Mouse (Mus musculus) layer of hippocampus, adult 2 months (tissue): Measurements from ENCODE around the gene Nipa1. TPM values are rescaled to one million over a fixed set of nuclear protein-coding genes. Genes with fewer than 3 reads are reported as not detected.

Experiments
- DNase-seq, 2 experiments: peaks; one replicate each; pipeline ENCODE4 v3.0.0; 2022; ENCODE audit warnings: low spot score in 2 of 2
- H3K27ac ChIP-seq: fragments of 200-600 bp; 2 replicates; pipeline ENCODE4 v1.8.1; 2022
- H3K4me3 ChIP-seq: fragments of 200-600 bp; 2 replicates; pipeline ENCODE4 v1.8.1; 2022; ENCODE audit warnings: mild to moderate bottlenecking
- CTCF ChIP-seq: fragments of 200-600 bp; conservative IDR thresholded peaks from 2 replicates; pipeline ENCODE4 v1.8.1; 2022; ENCODE audit warnings: antibody characterized with exemption, mild to moderate bottlenecking, moderate library complexity
- long read RNA-seq, 2 experiments: library from polyadenylated mRNA; stranded (forward); transcript quantifications; one replicate each; pipeline ENCODE4 v2.0.0; 2021; ENCODE audit warnings: borderline mapping rate in 2 of 2
- total RNA-seq, 2 experiments: library from RNA; stranded (reverse); gene quantifications; 2 replicates each; pipeline ENCODE4 v1.2.3; 2021

Gene Nipa1
- total RNA-seq: 10 to 100 TPM; 56.6 to 59.1 TPM
- long read RNA-seq, experiment 1, transcript Nipa1-201 (5 exons, 3,183 nt): major isoform, 34 of 44 reads
- long read RNA-seq, experiment 1, partial matches to known transcripts: 0 of 44 reads
- long read RNA-seq, experiment 1, other reads (novel, unspliced or antisense): 10 of 44 reads
- long read RNA-seq, experiment 2, transcript Nipa1-201 (5 exons, 3,183 nt): major isoform, 32 of 48 reads
- long read RNA-seq, experiment 2, partial matches to known transcripts: 0 of 48 reads
- long read RNA-seq, experiment 2, other reads (novel, unspliced or antisense): 16 of 48 reads

DNA sequence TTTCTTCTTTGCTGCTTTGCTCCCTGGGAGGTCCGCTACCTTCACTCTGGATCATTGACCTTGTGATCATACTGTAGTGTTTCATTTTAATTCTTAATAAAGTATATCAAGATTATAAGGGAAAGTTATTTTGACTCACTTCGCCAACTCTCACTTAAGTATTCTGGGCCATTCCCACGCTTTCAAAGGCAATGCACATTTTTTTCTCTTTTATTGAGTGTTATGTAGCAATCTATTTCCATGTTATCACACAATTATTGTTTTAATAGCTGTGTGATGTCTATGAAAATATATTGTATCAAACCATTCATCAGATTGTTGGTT lies at the start of gene Nipa1:
Gene Nipa1, minus strand, starts transcription at position 25 of the 324 bp plus-strand sequence.
- no peak for DNase-seq
- Histone ChIP-seq H3K27ac (peak within 1 kb of the TSS; percentile 98), H3K4me3 (peak within 1 kb of the TSS; percentile 95)
- TF ChIP-seq CTCF: no peak

DNA sequence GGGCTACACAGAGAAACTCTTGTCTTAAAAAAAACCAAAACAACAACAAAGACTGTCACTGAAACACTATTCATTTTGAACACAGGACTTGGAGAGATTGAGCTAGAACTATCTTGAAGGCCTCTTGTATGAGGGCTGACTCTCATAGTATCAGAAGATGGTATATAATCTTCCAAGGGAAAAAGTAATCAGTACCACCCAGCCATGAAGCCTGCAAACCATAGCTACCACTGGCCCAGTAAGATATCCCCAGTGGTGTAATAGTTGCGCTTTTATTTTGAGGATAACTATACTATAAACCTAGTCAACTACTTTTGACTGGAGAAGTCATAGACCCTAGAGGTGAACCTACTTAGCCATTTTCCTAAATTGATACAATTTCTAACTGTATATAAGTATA lies 46.9 kb upstream of the Nipa1 start:
- Histone ChIP-seq H3K4me3 (no peak overlapping the region), H3K27ac (no peak overlapping the region)
- no peak for TF ChIP-seq CTCF
- DNase-seq: no peak

DNA sequence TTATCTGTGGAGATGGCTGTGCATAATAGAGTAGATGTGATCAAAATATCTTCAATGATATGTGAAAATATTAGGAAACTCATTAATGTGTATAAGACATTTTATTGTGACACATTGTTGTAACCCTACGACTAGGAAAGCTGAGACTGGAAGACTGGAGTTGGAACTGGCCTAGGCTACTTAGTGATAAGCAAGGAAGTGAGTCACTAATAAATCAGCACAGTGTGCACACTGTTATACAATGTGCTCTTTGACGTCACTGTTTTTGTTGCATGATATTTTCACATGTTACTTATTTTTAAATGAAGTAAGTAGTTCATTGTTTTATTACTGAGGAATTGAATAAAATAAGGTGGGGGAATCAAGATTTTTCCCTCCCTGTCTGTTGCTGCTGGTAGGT lies 46.4 kb upstream of the Nipa1 start:
- TF ChIP-seq CTCF: no peak
- H3K4me3 ChIP-seq: no peak overlapping the region
- DNase-seq: no peak
- peak overlapping the region; percentile 24; the same call in 1 of the 2 replicates for H3K27ac ChIP-seq

DNA sequence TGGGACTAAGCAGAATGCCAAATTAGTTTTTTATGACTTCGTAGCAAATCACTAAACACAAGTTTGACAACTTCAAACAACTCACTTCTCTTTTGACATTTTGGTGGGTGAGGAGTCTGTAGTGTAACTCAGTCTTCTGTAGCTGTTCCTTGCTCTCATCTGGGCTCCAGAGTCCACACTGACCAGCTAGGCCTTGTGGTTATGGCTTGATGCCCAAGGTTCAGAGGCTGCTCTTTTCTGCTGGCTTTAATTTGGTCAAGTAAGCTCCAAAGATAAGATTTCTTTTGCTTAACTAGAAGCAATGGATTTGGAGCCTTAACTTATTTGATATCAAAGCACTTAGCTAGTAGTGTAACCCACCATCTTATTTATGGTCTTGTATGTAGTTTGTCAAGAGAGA lies 45.1 kb upstream of the Nipa1 start:
- no peak for TF ChIP-seq CTCF
- DNase-seq: no peak
- Histone ChIP-seq H3K27ac (peak overlapping the region; percentile 19; the same call in 1 of the 2 replicates), H3K4me3 (no peak overlapping the region)

DNA sequence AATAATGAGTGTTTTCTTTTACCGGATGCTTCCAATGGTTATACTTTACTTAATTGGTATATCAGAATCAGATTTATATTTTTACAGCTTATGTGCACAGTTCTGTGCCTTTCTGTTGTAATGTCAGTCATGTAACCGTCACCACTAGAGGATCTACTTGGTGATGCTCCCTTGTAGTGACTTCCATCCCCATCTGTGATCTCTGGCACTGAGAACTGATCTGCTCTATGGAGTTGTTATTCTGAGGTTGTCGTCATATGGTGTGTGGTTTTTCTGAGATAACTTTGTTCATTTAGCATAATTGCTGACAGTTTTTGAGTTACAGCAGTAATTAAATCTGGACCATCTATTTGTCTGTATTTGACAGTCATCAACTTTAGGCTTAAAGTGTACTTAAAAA lies 35.6 kb upstream of the Nipa1 start:
- Histone ChIP-seq H3K4me3 (peak overlapping the region; percentile 13; the same call in 1 of the 2 replicates), H3K27ac (peak overlapping the region; percentile 62; the same call in 1 of the 2 replicates)
- peak; percentile 42 to 79 for DNase-seq
- peak; percentile 40 for TF ChIP-seq CTCF

DNA sequence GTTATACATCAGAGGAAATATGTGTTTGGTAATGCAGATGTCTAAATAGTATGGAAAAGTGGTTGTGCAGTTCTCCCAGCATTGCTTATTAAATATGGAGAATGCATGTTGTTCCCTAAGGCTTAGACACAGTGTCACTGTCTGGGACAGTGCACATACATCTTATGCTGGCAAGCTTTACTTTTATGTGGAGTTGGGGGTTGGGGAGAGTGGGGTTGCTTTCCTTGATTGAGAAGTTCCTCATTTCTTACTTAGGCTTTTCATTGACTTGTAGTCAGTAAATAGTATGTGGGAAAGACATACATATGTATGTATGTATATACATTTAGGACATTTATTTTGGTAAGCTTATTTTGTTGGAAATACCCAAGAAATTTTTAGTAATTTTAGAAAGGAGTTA lies 33.2 kb upstream of the Nipa1 start:
- no peak for DNase-seq

DNA sequence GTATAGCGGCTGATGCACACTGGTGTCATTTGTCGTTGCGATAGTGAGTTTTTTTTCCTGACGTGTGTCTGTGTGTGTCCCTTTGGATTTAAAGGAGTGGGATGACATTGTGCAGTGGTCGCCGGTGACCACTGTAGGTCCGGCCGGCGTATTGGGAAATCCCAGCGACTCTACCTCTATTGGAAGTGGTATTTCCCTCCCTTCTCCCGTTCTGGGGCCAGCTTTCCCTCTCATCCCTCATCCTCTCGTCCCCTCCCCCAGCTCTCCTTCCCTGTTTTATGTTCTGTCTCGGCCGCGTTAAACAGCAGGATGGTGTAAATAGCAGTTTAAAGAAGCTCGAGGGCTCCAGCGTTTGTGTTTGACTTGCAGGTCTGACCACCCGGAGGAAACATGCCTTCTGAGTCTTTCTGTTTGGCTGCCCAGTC lies 30.7 kb upstream of the Nipa1 start:
- peak in 1 of 2 experiments; percentile 23 for DNase-seq
- Histone ChIP-seq H3K27ac (peak overlapping the region; percentile 88), H3K4me3 (peak overlapping the region; percentile 85)
- no peak for TF ChIP-seq CTCF

More for the DNA sequence above, 33.2 kb upstream of the Nipa1 start:
- H3K4me3 ChIP-seq: no peak overlapping the region
- no peak overlapping the region for H3K27ac ChIP-seq
- no peak for TF ChIP-seq CTCF

DNA sequence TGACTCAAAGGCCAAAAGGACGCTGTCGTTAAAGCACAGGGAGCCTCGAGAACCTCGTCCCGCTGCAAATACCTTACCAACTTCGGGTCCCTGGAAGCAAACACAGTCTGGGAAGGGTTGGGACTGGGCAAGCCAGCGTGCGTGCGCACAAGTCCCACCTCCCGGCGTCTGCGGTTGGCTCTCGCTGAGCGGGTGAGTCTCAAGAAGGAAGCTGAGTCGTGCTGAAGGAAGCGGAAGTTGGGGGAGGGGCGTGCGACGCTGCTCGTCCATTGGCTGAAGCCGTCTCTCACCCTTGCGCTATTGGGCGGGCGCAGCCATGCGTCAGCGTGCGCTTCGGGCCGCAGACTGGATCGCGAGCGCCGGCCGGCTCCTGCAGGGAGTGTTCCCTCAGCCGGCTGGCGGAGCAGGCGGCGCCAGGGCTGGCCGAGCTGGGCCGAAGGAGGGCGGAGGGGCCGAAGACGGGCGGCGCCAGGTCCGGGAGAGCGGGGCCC lies 30.1 kb upstream of the Nipa1 start, which contains the start of gene Herc2:
Gene Herc2, plus strand, starts transcription at position 366 of the 491 bp plus-strand sequence.
- DNase-seq: peak; percentile 99 to 100
- TF ChIP-seq CTCF: peak; percentile 20
- Histone ChIP-seq H3K27ac (peak within 1 kb of the TSS; percentile 89), H3K4me3 (peak within 1 kb of the TSS; percentile 85)

DNA sequence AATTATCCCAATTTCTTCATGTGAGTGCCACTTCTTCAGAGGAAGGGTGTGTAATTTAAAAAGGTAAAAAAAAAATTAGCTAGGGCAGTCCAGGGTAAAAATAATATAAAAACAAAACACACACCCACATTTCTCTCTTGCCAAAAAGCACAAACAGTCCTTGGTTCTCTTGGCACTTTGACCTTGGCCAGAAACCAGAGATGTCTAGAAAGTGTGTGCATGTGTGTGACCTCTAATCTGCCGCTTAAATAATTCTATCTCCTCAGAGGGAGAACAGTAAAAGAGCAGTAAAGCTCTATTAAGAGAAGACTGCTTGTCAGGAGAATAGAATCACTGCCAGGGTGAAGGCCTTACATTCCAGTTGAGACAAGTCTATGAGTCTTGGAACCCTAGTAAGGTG lies 27.4 kb upstream of the Nipa1 start:
- no peak for TF ChIP-seq CTCF
- Histone ChIP-seq H3K27ac (no peak overlapping the region), H3K4me3 (no peak overlapping the region)
- DNase-seq: no peak

DNA sequence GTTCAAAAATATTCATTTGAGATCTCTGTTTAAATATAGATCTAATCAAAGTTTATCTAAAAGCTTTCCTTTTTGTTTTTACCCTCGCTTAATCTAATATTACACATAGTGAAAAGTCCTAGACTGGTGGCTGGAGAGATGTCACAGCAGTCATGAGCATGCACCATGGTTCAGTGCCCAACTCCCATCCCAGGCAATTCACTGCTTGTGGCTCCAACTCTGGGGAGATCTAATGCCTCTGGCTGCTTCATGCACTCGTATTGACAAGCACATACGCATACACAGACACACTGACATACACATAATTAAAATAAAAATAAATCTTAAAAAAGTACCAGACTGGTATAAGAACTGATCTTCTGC lies 24.5 kb upstream of the Nipa1 start:
- TF ChIP-seq CTCF: no peak
- Histone ChIP-seq H3K27ac (no peak overlapping the region), H3K4me3 (no peak overlapping the region)
- DNase-seq: no peak

DNA sequence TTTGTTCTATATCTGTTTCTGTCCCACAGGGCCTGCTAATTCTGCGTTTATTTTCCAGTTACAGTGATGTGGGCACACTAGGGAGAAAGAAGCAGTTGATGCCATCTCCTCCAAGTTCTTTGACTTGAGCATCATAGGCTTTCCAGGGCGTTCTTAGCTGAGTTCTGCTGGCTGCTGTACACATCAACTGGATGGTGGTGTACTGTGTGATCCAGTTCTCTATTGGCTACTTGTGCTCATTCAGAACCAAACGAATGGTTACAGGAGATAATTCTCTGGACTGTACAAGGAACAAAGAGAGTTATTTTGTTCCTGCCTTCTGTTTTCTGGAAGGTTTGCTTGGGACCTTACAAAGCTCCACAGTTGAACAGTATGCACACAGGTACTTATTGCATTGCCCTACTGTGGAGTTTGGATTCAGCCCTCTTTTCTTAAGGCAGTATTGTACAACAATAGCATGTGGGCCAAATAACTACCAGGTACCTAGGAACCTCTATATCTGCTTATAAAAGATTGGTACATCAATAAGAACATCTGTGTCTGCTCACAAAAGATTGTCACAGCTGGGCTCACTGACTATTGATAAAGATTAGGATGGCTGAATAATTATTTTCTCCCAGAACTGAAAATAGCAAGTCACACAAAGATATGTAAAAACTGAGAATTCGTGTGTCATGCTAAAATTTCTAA lies 24.0 kb upstream of the Nipa1 start:
- no peak for DNase-seq
- Histone ChIP-seq H3K4me3 (no peak overlapping the region), H3K27ac (no peak overlapping the region)
- TF ChIP-seq CTCF: no peak

DNA sequence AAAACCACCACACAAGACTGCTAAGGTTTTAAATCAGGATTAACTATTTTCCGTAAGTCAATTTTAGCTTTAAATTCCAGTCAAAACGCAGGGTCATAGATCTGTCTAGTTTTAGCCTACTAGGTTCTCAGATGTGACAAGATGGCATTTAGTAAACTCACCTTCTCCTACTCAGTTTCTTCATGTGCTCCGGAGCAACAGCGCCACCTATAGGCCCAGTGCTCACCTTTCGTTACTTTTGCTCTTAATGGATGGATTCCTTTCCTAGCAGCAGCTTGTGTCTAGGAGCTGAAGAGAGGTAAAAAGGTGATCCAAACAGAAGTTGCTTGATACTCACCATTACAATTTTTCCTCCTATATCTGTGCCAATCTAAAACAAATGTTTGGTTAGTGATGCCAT lies 22.6 kb upstream of the Nipa1 start:
- no peak overlapping the region for H3K27ac ChIP-seq
- no peak overlapping the region for H3K4me3 ChIP-seq
- DNase-seq: peak; percentile 67 to 86
- TF ChIP-seq CTCF: peak; percentile 96

DNA sequence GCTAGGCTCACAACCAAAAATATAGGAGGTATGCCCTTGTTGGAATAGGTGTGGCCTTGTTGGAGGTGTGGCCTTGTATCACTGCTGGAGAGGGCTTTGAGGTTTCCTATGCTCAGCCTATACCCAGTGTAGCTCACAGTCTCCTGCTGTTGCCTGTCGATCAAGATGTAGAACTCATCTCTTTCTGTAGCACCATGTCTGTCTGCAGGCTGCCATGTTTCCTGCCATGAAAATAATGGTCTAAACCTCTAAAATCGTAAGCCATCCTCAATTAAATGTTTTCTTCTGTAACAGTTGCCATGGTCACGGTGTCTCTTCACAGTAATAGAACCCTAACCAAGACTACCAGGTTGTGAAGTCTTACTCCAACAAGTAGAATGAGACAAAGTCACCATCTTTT lies 3.8 kb upstream of the Nipa1 start:
- H3K4me3 ChIP-seq: no peak overlapping the region
- DNase-seq: no peak
- no peak overlapping the region for H3K27ac ChIP-seq
- TF ChIP-seq CTCF: no peak
